Mouse (Mus musculus): ENCODE results near the gene Cdk6.

- TF ChIP-seq CTCF (IDR thresholded peaks at IDR 0.05; ENCODE audit: insufficient read depth, low read length): no peak
- TF ChIP-seq POLR2A (IDR thresholded peaks at IDR 0.05; ENCODE audit: borderline replicate concordance, extremely low read depth, low read depth, low read length): no peak
Observed at GRCm38 (mm10) chr5:3392856-3393255, 51.6 kb downstream of the Cdk6 start.
